Comparison of ENCODE assay signal across 17 mouse cellular contexts in the genomic region with DNA sequence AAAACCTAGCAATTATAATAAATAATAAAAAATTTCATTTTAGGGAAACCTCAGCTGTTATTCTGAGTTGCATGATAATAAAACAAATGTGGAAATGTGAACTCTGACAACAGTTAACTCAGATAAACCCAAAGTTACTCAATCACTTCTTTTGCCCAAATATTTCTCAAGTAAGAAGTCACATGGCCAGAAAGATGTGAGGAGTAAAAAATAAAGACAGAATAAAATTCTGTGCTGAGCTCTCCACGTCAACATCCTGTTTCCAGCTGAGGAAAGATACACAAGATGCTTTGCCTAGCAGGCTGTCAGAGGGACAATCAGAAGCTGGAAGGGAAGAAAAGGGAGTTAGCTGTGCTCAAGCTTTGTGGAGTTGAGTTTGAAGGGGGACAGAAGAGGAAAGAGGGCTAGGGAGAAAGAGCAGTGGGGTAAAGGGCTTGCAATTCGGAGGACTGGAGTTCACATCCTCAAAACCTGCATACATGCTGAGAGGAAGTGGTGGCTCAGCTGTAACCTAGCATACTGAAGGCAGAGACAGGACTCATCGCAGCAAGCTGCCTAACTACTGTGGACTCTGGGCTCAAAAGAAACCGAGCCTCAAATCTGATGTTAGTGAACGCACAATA. TPM values are rescaled to one million over a fixed set of nuclear protein-coding genes. Genes with fewer than 3 reads are reported as not detected.
DNase-seq lines count a peak whose midpoint lies in the region; ATAC-seq and TF ChIP-seq lines count a peak whose summit lies in the region.
"Had no signal": no experiment of that assay in that cellular context is flagged by ENCODE, and none has a peak within 500 bp of the region (broad histone marks: within the 10 kb centered on the region; RNA-seq: fewer than 3 reads in every experiment).

No protein-coding gene starts in this region.

- no peak for TF ChIP-seq EP300 in heart, adult 2 months (IDR thresholded peaks at IDR 0.05; ENCODE audit: insufficient read depth, low read depth, low read length)

- no peaks in the 10 kb centered on the region for H3K79me2 ChIP-seq in heart, adult 2 months (replicated peaks; ENCODE audit: control insufficient read depth, insufficient read depth, low read length)

- H3K4me3 ChIP-seq in heart, adult 2 months = no peak overlapping the region
- H3K4me3 ChIP-seq in heart, embryonic 12.5 days = no peak overlapping the region
- no peak overlapping the region for H3K4me3 ChIP-seq in spleen, adult 2 months (ENCODE audit: extremely low read depth, insufficient read depth, insufficient read length)
- H3K4me3 ChIP-seq: heart, embryonic 13.5 days; hindbrain, embryonic 13.5 days; midbrain, embryonic 15.5 days; neural tube, embryonic 13.5 days had no signal

- ATAC-seq in heart, embryonic 12.5 days (ENCODE audit: insufficient number of reproducible peaks, low FRiP score) = no peak
- ATAC-seq: forebrain, postnatal 0 days; midbrain, embryonic 15.5 days had no signal

- peak in 1 of 2 experiments; percentile 27 for DNase-seq in heart, adult 2 months
- DNase-seq in spleen, adult 2 months (ENCODE audit: low read depth in 1 of 2, low spot score in 2 of 2) = no peak
- no peak for DNase-seq in spleen, postnatal 4 days (ENCODE audit: low spot score in 2 of 2)
- DNase-seq in lung, postnatal 10 days = peak; percentile 4
- DNase-seq in splenic B cell, adult 2 months (ENCODE audit: low read depth, low spot score) = peak; percentile 44
- DNase-seq in cerebellum, adult 11 months = no peak
- DNase-seq in urinary bladder, postnatal 14 days (ENCODE audit: low spot score) = no peak
- DNase-seq: forebrain, postnatal 0 days; kidney, adult 18-20 months had no signal

- H3K4me2 ChIP-seq in heart, embryonic 12.5 days = no peak overlapping the region
- H3K4me2 ChIP-seq: heart, embryonic 13.5 days; hindbrain, embryonic 13.5 days; midbrain, embryonic 15.5 days; neural tube, embryonic 13.5 days had no signal

- H3K36me3 ChIP-seq in heart, adult 2 months (ENCODE audit: control insufficient read depth, insufficient read depth, low read length) = no peaks in the 10 kb centered on the region
- no peaks in the 10 kb centered on the region for H3K36me3 ChIP-seq in heart, embryonic 12.5 days
- H3K36me3 ChIP-seq in spleen, adult 2 months (ENCODE audit: control insufficient read depth, insufficient read depth, low read length) = no peaks in the 10 kb centered on the region
- no peaks in the 10 kb centered on the region for H3K36me3 ChIP-seq in splenic B cell, adult 2 months (ENCODE audit: control insufficient read depth, insufficient read depth, low read length, poor library complexity, severe bottlenecking)
- H3K36me3 ChIP-seq: heart, embryonic 13.5 days; hindbrain, embryonic 13.5 days; midbrain, embryonic 15.5 days; neural tube, embryonic 13.5 days had no signal

- TF ChIP-seq POLR2A in heart, adult 2 months (IDR thresholded peaks at IDR 0.05; ENCODE audit: insufficient read depth, low read depth, low read length) = no peak
- no peak for TF ChIP-seq POLR2A in spleen, adult 2 months (IDR thresholded peaks at IDR 0.05; ENCODE audit: low read depth, low read length)

- WGBS in heart, adult 2 months = 52% methylated on average over 5 of the region's 5 CpGs
- 75% methylated on average over 5 of the region's 5 CpGs for WGBS in heart, embryonic 12.5 days
- 37% methylated on average over 5 of the region's 5 CpGs for WGBS in spleen, adult 2 months

- no peaks in the 10 kb centered on the region for H3K9me3 ChIP-seq in heart, embryonic 12.5 days (replicated peaks)
- H3K9me3 ChIP-seq: heart, embryonic 13.5 days; hindbrain, embryonic 13.5 days; midbrain, embryonic 15.5 days; neural tube, embryonic 13.5 days had no signal

- H3K27ac ChIP-seq in heart, adult 2 months = peak overlapping the region; percentile 67
- no peak overlapping the region for H3K27ac ChIP-seq in heart, embryonic 12.5 days (ENCODE audit: poor library complexity, severe bottlenecking)
- peak overlapping the region; percentile 58 for H3K27ac ChIP-seq in spleen, adult 2 months (ENCODE audit: insufficient read depth, low read length)
- H3K27ac ChIP-seq: heart, embryonic 13.5 days; hindbrain, embryonic 13.5 days; liver, embryonic 14.5 days; midbrain, embryonic 15.5 days; neural tube, embryonic 13.5 days had no signal

- intact Hi-C loops in heart, adult 2 months (cut with DNase I) = no loop called here

- H3K4me1 ChIP-seq in heart, adult 2 months (ENCODE audit: control insufficient read depth, insufficient read depth, low read length) = no peaks in the 10 kb centered on the region; the same call in 1 of the 2 replicates
- H3K4me1 ChIP-seq in heart, embryonic 12.5 days (replicated peaks) = peaks cover 7% of the 10 kb centered on the region; the same call in 1 of the 2 replicates
- H3K4me1 ChIP-seq in spleen, adult 2 months (ENCODE audit: control insufficient read depth, insufficient read depth, insufficient read length) = peaks cover 14% of the 10 kb centered on the region; the same call in 1 of the 2 replicates
- H3K4me1 ChIP-seq: heart, embryonic 13.5 days; hindbrain, embryonic 13.5 days; midbrain, embryonic 15.5 days; neural tube, embryonic 13.5 days had no signal

- H3K27me3 ChIP-seq in heart, adult 2 months (ENCODE audit: control insufficient read depth, insufficient read depth, low read length) = no peaks in the 10 kb centered on the region
- no peaks in the 10 kb centered on the region for H3K27me3 ChIP-seq in heart, embryonic 12.5 days (replicated peaks)
- H3K27me3 ChIP-seq in spleen, adult 2 months (ENCODE audit: control insufficient read depth, insufficient read depth, low read length) = no peaks in the 10 kb centered on the region
- no peaks in the 10 kb centered on the region for H3K27me3 ChIP-seq in splenic B cell, adult 2 months (ENCODE audit: control insufficient read depth, insufficient read depth, low read length, poor library complexity, severe bottlenecking)
- H3K27me3 ChIP-seq: heart, embryonic 13.5 days; hindbrain, embryonic 13.5 days; midbrain, embryonic 15.5 days; neural tube, embryonic 13.5 days had no signal

- no peak overlapping the region for H3K9ac ChIP-seq in heart, adult 2 months (ENCODE audit: low read depth, low read length)
- H3K9ac ChIP-seq in heart, embryonic 12.5 days = no peak overlapping the region
- H3K9ac ChIP-seq: forebrain, postnatal 0 days; heart, embryonic 13.5 days; hindbrain, embryonic 13.5 days; liver, embryonic 14.5 days; midbrain, embryonic 15.5 days; neural tube, embryonic 13.5 days had no signal

- TF ChIP-seq CTCF in heart, adult 2 months (IDR thresholded peaks at IDR 0.05) = no peak
- no peak for TF ChIP-seq CTCF in spleen, adult 2 months (IDR thresholded peaks at IDR 0.05; ENCODE audit: extremely low read depth, insufficient read depth, insufficient read length, insufficient replicate concordance)

RNA-seq across cellular contexts. Expression of gene Pfpl, which starts 12.5 kb away (rescaled TPM):
- total RNA-seq in heart, adult 2 months (2021) = not detected
- not detected in 2 replicates for polyA plus RNA-seq in heart, adult 2 months (2012; rRNA removed)
- polyA plus RNA-seq in heart, embryonic 12.5 days (2016; fragmentation: Nextera tagmentation; extraction: Ambion mirVana) = not detected in 2 replicates
- polyA plus RNA-seq in spleen, adult 2 months (2012; rRNA removed) = not detected in 2 replicates
- total RNA-seq: forebrain, postnatal 0 days; left cerebral cortex, adult 18-20 months had no signal
- polyA plus RNA-seq: forebrain, postnatal 0 days; heart, embryonic 13.5 days; hindbrain, embryonic 13.5 days; large intestine, adult 2 months; liver, embryonic 14.5 days; midbrain, embryonic 15.5 days had no signal

RNA-seq across cellular contexts. Expression of gene Mpeg1, which starts 20.4 kb away (rescaled TPM):
- total RNA-seq in heart, adult 2 months (2021) = 1 to 10 TPM; 7.4 to 8.0 TPM
- polyA plus RNA-seq in heart, adult 2 months (2012; rRNA removed) = 3.5 and 4.3 TPM in 2 replicates
- 0.06 and 0.18 TPM in 2 replicates for polyA plus RNA-seq in heart, embryonic 12.5 days (2016; fragmentation: Nextera tagmentation; extraction: Ambion mirVana)
- polyA plus RNA-seq in spleen, adult 2 months (2012; rRNA removed) = 30.5 and 41.7 TPM in 2 replicates

RNA-seq across cellular contexts. Expression of gene Olfr1441, which starts 23.0 kb away (rescaled TPM):
- not detected for total RNA-seq in heart, adult 2 months (2021)
- not detected in 2 replicates for polyA plus RNA-seq in heart, adult 2 months (2012; rRNA removed)
- polyA plus RNA-seq in heart, embryonic 12.5 days (2016; fragmentation: Nextera tagmentation; extraction: Ambion mirVana) = not detected in 2 replicates
- not detected in 2 replicates for polyA plus RNA-seq in spleen, adult 2 months (2012; rRNA removed)
- total RNA-seq: forebrain, postnatal 0 days; left cerebral cortex, adult 18-20 months had no signal
- polyA plus RNA-seq: forebrain, postnatal 0 days; heart, embryonic 13.5 days; hindbrain, embryonic 13.5 days; large intestine, adult 2 months; liver, embryonic 14.5 days; midbrain, embryonic 15.5 days; neural tube, embryonic 13.5 days had no signal

RNA-seq across cellular contexts. Expression of gene Olfr1440, which starts 53.1 kb away (rescaled TPM):
- total RNA-seq in heart, adult 2 months (2021) = not detected
- polyA plus RNA-seq in heart, adult 2 months (2012; rRNA removed) = not detected in 2 replicates
- not detected in 2 replicates for polyA plus RNA-seq in heart, embryonic 12.5 days (2016; fragmentation: Nextera tagmentation; extraction: Ambion mirVana)
- not detected in 2 replicates for polyA plus RNA-seq in spleen, adult 2 months (2012; rRNA removed)
- total RNA-seq: forebrain, postnatal 0 days; left cerebral cortex, adult 18-20 months had no signal
- polyA plus RNA-seq: forebrain, postnatal 0 days; heart, embryonic 13.5 days; hindbrain, embryonic 13.5 days; large intestine, adult 2 months; liver, embryonic 14.5 days; midbrain, embryonic 15.5 days; neural tube, embryonic 13.5 days had no signal

Comparison
In these comparisons a context has a peak if more than half of its experiments do, and no peak if none do; other contexts are left out.
1. DNase-seq: peak in lung, postnatal 10 days (single experiment) and splenic B cell, adult 2 months (single experiment); none in spleen, adult 2 months (0 of 2), spleen, postnatal 4 days (0 of 2), cerebellum, adult 11 months (single experiment) and urinary bladder, postnatal 14 days (single experiment).